Mouse (Mus musculus) small intestine, adult 2 months (tissue): Measurements from ENCODE around the gene Gm28635.

Experiments used
- CTCF ChIP-seq: fragments of 200-500 bp; IDR thresholded peaks from 2 replicates; pipeline ENCODE4 v1.5.1; 2012; ENCODE audit warnings: low read depth, mild to moderate bottlenecking, control low read depth, inconsistent platforms, low read length, moderate library complexity, mixed read lengths; ENCODE audit not compliant: insufficient replicate concordance, insufficient read length; ENCODE audit errors: extremely low read depth
- POLR2A ChIP-seq: fragments of 200-500 bp; IDR thresholded peaks from 2 replicates; pipeline ENCODE4 v1.6.1; 2012; ENCODE audit warnings: low read depth, mild to moderate bottlenecking, control low read depth, inconsistent platforms, low read length, moderate library complexity

GRCm38 (mm10) chr2:84632001-84632400 is 45.8 kb downstream of the Gm28635 start:
- TF ChIP-seq POLR2A (no peak), CTCF (no peak)
